Mouse (Mus musculus) embryonic fibroblast, embryonic 13.5 days (primary cell): ENCODE results near the gene Dhx57.

ENCODE experiments used
- CTCF ChIP-seq: IDR thresholded peaks from 2 replicates; pipeline ENCODE4 v1.5.1; 2011; ENCODE audit warnings: mild to moderate bottlenecking, control low read depth, low read length, moderate library complexity, borderline replicate concordance; ENCODE audit not compliant: insufficient read depth
- POLR2A ChIP-seq: IDR thresholded peaks from 2 replicates; pipeline ENCODE4 v1.6.1; 2011; ENCODE audit warnings: low read depth, mild to moderate bottlenecking, control low read depth, low read length, moderate library complexity

- TF ChIP-seq CTCF = no peak
- 0 out of 2 replicates have a peak, but pooled peaks have one; percentile 5 for TF ChIP-seq POLR2A
These were observed 91.0 kb downstream of the Dhx57 start for GRCm38 (mm10) chr17:80199160-80199778.
